Mouse (Mus musculus): Measurements from ENCODE around the gene A630089N07Rik. TPM values are rescaled to one million over a fixed set of nuclear protein-coding genes. Genes with fewer than 3 reads are reported as not detected.

Gene A630089N07Rik
- polyA plus RNA-seq, 1 experiment from 2014 or later: 26.1 TPM

GRCm38 (mm10) chr16:97961381-97962150 lies 120.7 kb downstream of the A630089N07Rik start:
- Histone ChIP-seq H3K9ac (peak overlapping the region; percentile 85), H3K36me3 (ENCODE audit: insufficient read depth) (peaks cover 3% of the 10 kb centered on the region), H3K4me3 (ENCODE audit: low read depth, low read length) (peak overlapping the region; percentile 73), H3K27me3 (ENCODE audit: insufficient read depth, low read length) (no peaks in the 10 kb centered on the region), H3K4me1 (ENCODE audit: insufficient read depth) (peaks cover 5% of the 10 kb centered on the region; the same call in 1 of the 2 replicates), H3K4me2 (peak overlapping the region; percentile 77), H3K27ac (ENCODE audit: low read depth) (peak overlapping the region; percentile 97), H3K9me3 (ENCODE audit: low read depth, low read length) (no peaks in the 10 kb centered on the region)
- TF ChIP-seq CTCF (IDR thresholded peaks at IDR 0.05; ENCODE audit: low read depth): no peak
- WGBS: 4% methylated on average over 36 of the region's 36 CpGs
- DNase-seq (peak; percentile 13), ATAC-seq (ENCODE audit: insufficient read depth) (peak; percentile 9)

DNA sequence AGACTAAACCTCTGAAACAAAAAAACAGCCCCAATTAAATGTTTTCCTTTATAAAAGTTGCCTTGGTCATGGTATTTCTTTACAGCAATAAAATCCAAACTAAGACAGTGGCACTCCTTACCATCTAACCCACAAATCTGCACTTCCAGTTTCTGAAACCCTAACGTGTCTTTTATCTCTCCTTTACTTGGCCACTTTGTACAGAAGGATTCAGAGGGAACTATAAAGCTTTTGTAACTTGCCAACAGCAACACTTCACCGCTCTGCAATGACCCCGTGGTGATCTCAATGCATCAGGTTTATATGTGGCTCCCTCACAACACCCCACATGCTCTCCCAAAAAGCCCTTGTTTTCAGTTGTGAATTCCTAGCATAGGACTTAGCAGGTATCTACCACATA lies 121.9 kb downstream of the A630089N07Rik start:
- TF ChIP-seq CTCF (IDR thresholded peaks at IDR 0.05; ENCODE audit: low read depth): no peak
- Histone ChIP-seq H3K9me3 (ENCODE audit: low read depth, low read length) (no peaks in the 10 kb centered on the region), H3K4me1 (ENCODE audit: insufficient read depth) (peaks cover 5% of the 10 kb centered on the region; the same call in 1 of the 2 replicates), H3K4me3 (ENCODE audit: low read depth, low read length) (no peak overlapping the region), H3K4me2 (no peak overlapping the region), H3K27ac (ENCODE audit: low read depth) (no peak overlapping the region), H3K27me3 (ENCODE audit: insufficient read depth, low read length) (no peaks in the 10 kb centered on the region), H3K9ac (no peak overlapping the region), H3K36me3 (ENCODE audit: insufficient read depth) (peaks cover 14% of the 10 kb centered on the region)
- no peak for DNase-seq
- WGBS: 94% methylated on average over 3 of the region's 3 CpGs
- no peak for ATAC-seq (ENCODE audit: insufficient read depth)

- no peak for TF ChIP-seq CTCF (IDR thresholded peaks at IDR 0.05; ENCODE audit: low read depth)
- ATAC-seq (ENCODE audit: insufficient read depth) (no peak), DNase-seq (no peak)
- no peak overlapping the region for H3K4me2 ChIP-seq
- no peak overlapping the region for H3K4me3 ChIP-seq (ENCODE audit: low read depth, low read length)
- no peaks in the 10 kb centered on the region for H3K27me3 ChIP-seq (ENCODE audit: insufficient read depth, low read length)
- H3K36me3 ChIP-seq (ENCODE audit: insufficient read depth): peaks cover 31% of the 10 kb centered on the region
- H3K9ac ChIP-seq: no peak overlapping the region
- H3K9me3 ChIP-seq (ENCODE audit: low read depth, low read length): no peaks in the 10 kb centered on the region
- no peak overlapping the region for H3K27ac ChIP-seq (ENCODE audit: low read depth)
- H3K4me1 ChIP-seq (ENCODE audit: insufficient read depth): peaks cover 5% of the 10 kb centered on the region; the same call in 1 of the 2 replicates
Observed at GRCm38 (mm10) chr16:97958401-97958973, 123.8 kb downstream of the A630089N07Rik start.

GRCm38 (mm10) chr16:97957626-97958025 lies 124.6 kb downstream of the A630089N07Rik start:
- H3K9ac ChIP-seq: no peak overlapping the region
- H3K4me1 ChIP-seq (ENCODE audit: insufficient read depth): peaks cover 5% of the 10 kb centered on the region; the same call in 1 of the 2 replicates
- H3K27me3 ChIP-seq (ENCODE audit: insufficient read depth, low read length): no peaks in the 10 kb centered on the region
- no peak overlapping the region for H3K4me3 ChIP-seq (ENCODE audit: low read depth, low read length)
- H3K27ac ChIP-seq (ENCODE audit: low read depth): no peak overlapping the region
- TF ChIP-seq CTCF (IDR thresholded peaks at IDR 0.05; ENCODE audit: low read depth): no peak
- H3K4me2 ChIP-seq: no peak overlapping the region
- H3K36me3 ChIP-seq (ENCODE audit: insufficient read depth): peaks cover 37% of the 10 kb centered on the region
- ATAC-seq (ENCODE audit: insufficient read depth) (no peak), DNase-seq (no peak)
- no peaks in the 10 kb centered on the region for H3K9me3 ChIP-seq (ENCODE audit: low read depth, low read length)

- peaks cover 53% of the 10 kb centered on the region for H3K36me3 ChIP-seq (ENCODE audit: insufficient read depth)
- H3K9me3 ChIP-seq (ENCODE audit: low read depth, low read length): no peaks in the 10 kb centered on the region
- no peak overlapping the region for H3K4me2 ChIP-seq
- 73% methylated on average over 2 of the region's 2 CpGs for WGBS
- H3K9ac ChIP-seq: no peak overlapping the region
- no peak for ATAC-seq (ENCODE audit: insufficient read depth)
- H3K4me3 ChIP-seq (ENCODE audit: low read depth, low read length): no peak overlapping the region
- H3K4me1 ChIP-seq (ENCODE audit: insufficient read depth): 0 out of 2 replicates have a peak, but pooled peaks cover 2% of the 10 kb centered on the region
- no peak for TF ChIP-seq CTCF (IDR thresholded peaks at IDR 0.05; ENCODE audit: low read depth)
- H3K27me3 ChIP-seq (ENCODE audit: insufficient read depth, low read length): no peaks in the 10 kb centered on the region
- no peak for DNase-seq
- H3K27ac ChIP-seq (ENCODE audit: low read depth): no peak overlapping the region
Observed at GRCm38 (mm10) chr16:97956011-97956410, 126.2 kb downstream of the A630089N07Rik start.

- H3K4me2 ChIP-seq: no peak overlapping the region
- H3K9ac ChIP-seq: no peak overlapping the region
- DNase-seq (no peak), ATAC-seq (ENCODE audit: insufficient read depth) (no peak)
- no peaks in the 10 kb centered on the region for H3K4me1 ChIP-seq (ENCODE audit: insufficient read depth)
- H3K27ac ChIP-seq (ENCODE audit: low read depth): no peak overlapping the region
- TF ChIP-seq CTCF (IDR thresholded peaks at IDR 0.05; ENCODE audit: low read depth): no peak
- no peak overlapping the region for H3K4me3 ChIP-seq (ENCODE audit: low read depth, low read length)
- 78% methylated on average over 2 of the region's 2 CpGs for WGBS
- H3K36me3 ChIP-seq (ENCODE audit: insufficient read depth): peaks cover 74% of the 10 kb centered on the region
- H3K9me3 ChIP-seq (ENCODE audit: low read depth, low read length): no peaks in the 10 kb centered on the region
- H3K27me3 ChIP-seq (ENCODE audit: insufficient read depth, low read length): no peaks in the 10 kb centered on the region
Observed at GRCm38 (mm10) chr16:97953300-97953699, 128.9 kb downstream of the A630089N07Rik start.

DNA sequence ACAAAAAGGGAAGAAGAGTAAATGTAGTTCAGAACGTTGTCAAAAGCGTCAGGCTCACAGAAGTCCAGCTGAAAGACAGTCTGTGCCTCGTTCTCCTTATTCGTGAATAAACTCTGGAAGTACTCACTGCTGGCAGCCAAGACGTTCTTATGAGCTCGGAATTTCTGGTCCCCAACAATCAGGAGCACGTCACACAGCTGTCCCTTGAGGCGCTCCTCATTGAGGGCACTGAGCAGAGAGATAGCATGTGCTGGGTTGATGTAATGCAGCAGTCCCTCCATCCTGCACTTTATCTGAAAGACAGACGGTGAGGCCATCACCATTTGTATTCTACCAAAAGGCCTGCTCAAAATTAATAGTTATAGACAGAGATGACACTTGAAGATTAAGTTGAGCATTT lies 129.4 kb downstream of the A630089N07Rik start:
- H3K4me3 ChIP-seq (ENCODE audit: low read depth, low read length): no peak overlapping the region
- no peaks in the 10 kb centered on the region for H3K9me3 ChIP-seq (ENCODE audit: low read depth, low read length)
- no peak overlapping the region for H3K4me2 ChIP-seq
- WGBS: 76% methylated on average over 9 of the region's 9 CpGs
- no peak for TF ChIP-seq CTCF (IDR thresholded peaks at IDR 0.05; ENCODE audit: low read depth)
- no peak overlapping the region for H3K9ac ChIP-seq
- H3K27ac ChIP-seq (ENCODE audit: low read depth): no peak overlapping the region
- DNase-seq (no peak), ATAC-seq (ENCODE audit: insufficient read depth) (no peak)
- no peaks in the 10 kb centered on the region for H3K4me1 ChIP-seq (ENCODE audit: insufficient read depth)
- H3K27me3 ChIP-seq (ENCODE audit: insufficient read depth, low read length): no peaks in the 10 kb centered on the region
- H3K36me3 ChIP-seq (ENCODE audit: insufficient read depth): peaks cover 74% of the 10 kb centered on the region

All from lung, embryonic 14.5 days (tissue).